Mouse (Mus musculus): Measurements from ENCODE around the gene Btg1. TPM values are rescaled to one million over a fixed set of nuclear protein-coding genes. Genes with fewer than 3 reads are reported as not detected.
A peak's percentile ranks its signal among the peaks of the same experiment; 100 is the strongest.

Gene Btg1
- polyA plus RNA-seq, 1 experiment from 2014 or later, result 69.5 TPM

- Histone ChIP-seq H3K9me3 (no peaks in the 10 kb centered on the region), H3K27me3 (replicated peaks) (no peaks in the 10 kb centered on the region), H3K4me2 (replicated peaks) (no peak overlapping the region), H3K4me1 (peaks cover 15% of the 10 kb centered on the region), H3K36me3 (peaks cover 6% of the 10 kb centered on the region), H3K4me3 (no peak overlapping the region), H3K27ac (no peak overlapping the region), H3K9ac (no peak overlapping the region)
- no peak for ATAC-seq (ENCODE audit: low FRiP score, low read depth)
- 86% methylated on average over 6 of the region's 6 CpGs for WGBS
Measured at GRCm38 (mm10) chr10:96642751-96643150, 25.9 kb downstream of the Btg1 start.

DNA sequence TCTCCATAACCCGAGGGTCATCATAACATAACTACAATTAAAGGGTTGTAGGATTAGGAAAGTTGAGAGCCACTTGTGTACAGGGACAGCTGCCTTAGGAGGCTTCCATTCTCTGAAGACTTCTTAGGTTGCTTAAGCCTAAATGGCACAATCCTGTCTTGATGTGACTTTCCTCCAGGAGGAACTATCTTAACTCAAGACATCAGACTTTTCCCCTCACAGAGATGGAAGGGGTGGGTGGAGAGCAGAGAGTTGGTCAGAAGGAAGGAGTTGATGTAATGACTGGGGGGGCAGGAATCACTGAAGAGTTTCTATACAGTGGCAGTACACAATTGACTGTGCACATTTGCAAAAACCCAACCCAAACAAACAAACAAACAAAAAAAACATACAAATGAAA, 28.4 kb downstream of the Btg1 start:
- Histone ChIP-seq H3K4me2 (replicated peaks) (no peak overlapping the region; the same call in 1 of the 2 replicates), H3K36me3 (no peaks in the 10 kb centered on the region), H3K4me3 (no peak overlapping the region), H3K4me1 (peaks cover 16% of the 10 kb centered on the region), H3K27ac (peak overlapping the region; percentile 71; the same call in 1 of the 2 replicates), H3K27me3 (replicated peaks) (no peaks in the 10 kb centered on the region), H3K9me3 (no peaks in the 10 kb centered on the region), H3K9ac (no peak overlapping the region)
- no peak for ATAC-seq (ENCODE audit: low FRiP score, low read depth)
- 84% methylated on average over 1 of the region's 1 CpGs for WGBS

- no peaks in the 10 kb centered on the region for H3K36me3 ChIP-seq
- peaks cover 16% of the 10 kb centered on the region for H3K4me1 ChIP-seq
- 10% methylated on average over 13 of the region's 13 CpGs for WGBS
- peak overlapping the region; percentile 71 for H3K27ac ChIP-seq
- peak; percentile 98 for ATAC-seq (ENCODE audit: low FRiP score, low read depth)
- no peaks in the 10 kb centered on the region for H3K27me3 ChIP-seq (replicated peaks)
- no peaks in the 10 kb centered on the region for H3K9me3 ChIP-seq
- no peak overlapping the region for H3K4me3 ChIP-seq
- no peak overlapping the region for H3K9ac ChIP-seq
- peak overlapping the region; percentile 43 for H3K4me2 ChIP-seq (replicated peaks)
Measured at GRCm38 (mm10) chr10:96646024-96646866, 29.4 kb downstream of the Btg1 start.

DNA sequence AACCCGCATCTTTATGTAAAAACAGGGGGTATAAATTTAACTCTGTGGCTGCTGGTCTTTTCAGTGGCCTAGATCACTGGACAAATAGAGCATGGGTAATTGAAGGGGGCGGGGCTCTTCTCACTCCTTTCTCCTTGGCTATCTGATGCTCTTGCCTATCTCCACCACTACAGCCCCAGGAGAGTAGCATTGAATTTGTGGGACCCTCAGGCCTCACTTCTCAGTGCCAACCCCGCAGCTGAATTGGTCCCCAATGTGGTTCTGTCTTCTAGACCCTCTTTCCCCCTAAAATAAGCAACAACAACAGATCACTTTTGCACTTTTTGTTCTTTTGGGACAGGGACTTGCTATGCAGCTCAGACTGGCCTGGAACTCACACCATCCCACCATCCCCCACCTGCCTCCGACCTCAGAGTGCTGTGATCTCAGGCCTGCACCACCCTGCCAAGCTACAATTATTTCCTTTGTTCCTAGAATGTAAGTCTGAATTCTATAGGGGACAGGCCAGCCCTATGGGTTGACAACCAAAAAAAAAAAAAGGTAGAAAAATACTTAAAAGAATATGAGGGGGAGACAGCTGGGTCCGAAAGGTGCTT, 30.2 kb downstream of the Btg1 start:
- H3K9ac ChIP-seq, result no peak overlapping the region
- WGBS, result 23% methylated on average over 5 of the region's 5 CpGs

DNA sequence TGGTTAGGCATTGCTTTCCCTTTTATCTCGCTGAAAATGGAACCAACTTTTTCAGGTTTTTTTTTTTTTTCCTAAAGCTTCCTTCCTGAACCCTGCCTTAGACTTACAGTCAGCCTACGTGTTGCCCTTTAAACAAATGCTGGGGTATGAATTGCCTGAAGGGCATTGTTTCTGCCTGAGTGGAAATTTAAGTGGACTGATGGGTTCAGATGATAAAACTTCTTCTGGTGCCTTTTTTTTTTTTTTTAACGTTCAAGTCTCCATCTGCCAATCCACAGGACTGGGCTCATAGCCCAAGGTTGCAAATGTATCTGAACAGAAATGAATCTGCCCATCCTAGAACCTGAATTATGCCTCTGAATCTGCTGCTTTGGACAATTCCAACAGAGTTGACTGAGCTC, 31.4 kb downstream of the Btg1 start:
- no peak overlapping the region for H3K4me3 ChIP-seq
- no peak overlapping the region for H3K27ac ChIP-seq
- ATAC-seq (ENCODE audit: low FRiP score, low read depth), result no peak
- no peak overlapping the region for H3K9ac ChIP-seq
- no peak overlapping the region for H3K4me2 ChIP-seq (replicated peaks)
- H3K9me3 ChIP-seq, result no peaks in the 10 kb centered on the region
- WGBS, result 60% methylated on average over 3 of the region's 3 CpGs
- peaks cover 16% of the 10 kb centered on the region for H3K4me1 ChIP-seq
- no peaks in the 10 kb centered on the region for H3K27me3 ChIP-seq (replicated peaks)
- no peaks in the 10 kb centered on the region for H3K36me3 ChIP-seq

More for the DNA sequence above, 30.2 kb downstream of the Btg1 start:
- no peaks in the 10 kb centered on the region for H3K27me3 ChIP-seq (replicated peaks)
- H3K36me3 ChIP-seq, result no peaks in the 10 kb centered on the region
- no peaks in the 10 kb centered on the region for H3K9me3 ChIP-seq
- H3K27ac ChIP-seq, result peak overlapping the region; percentile 71
- peak; percentile 91 for ATAC-seq (ENCODE audit: low FRiP score, low read depth)
- H3K4me1 ChIP-seq, result peaks cover 16% of the 10 kb centered on the region
- no peak overlapping the region for H3K4me3 ChIP-seq
- peak overlapping the region; percentile 43 for H3K4me2 ChIP-seq (replicated peaks)

DNA sequence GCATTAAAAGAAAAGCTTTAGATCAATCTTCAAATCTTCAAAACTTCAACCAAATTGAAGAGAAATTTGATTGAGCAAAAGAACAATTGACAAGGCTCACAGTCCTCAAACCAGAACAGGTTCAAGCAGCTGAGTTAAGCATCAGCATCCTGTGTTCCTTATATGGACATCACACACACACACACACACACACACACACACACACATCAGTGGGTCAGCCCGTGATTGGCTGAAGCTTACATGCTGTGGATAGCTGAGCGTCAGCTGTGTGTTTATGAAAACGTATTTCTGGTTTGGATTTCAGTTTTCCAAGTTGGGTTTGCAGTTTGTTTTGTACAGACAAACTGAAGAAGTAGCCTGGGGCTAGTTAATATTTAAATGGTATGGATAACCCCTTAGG, 32.7 kb downstream of the Btg1 start:
- 94% methylated on average over 3 of the region's 3 CpGs for WGBS
- H3K9me3 ChIP-seq, result no peaks in the 10 kb centered on the region
- H3K4me2 ChIP-seq (replicated peaks), result no peak overlapping the region
- no peak overlapping the region for H3K27ac ChIP-seq
- no peaks in the 10 kb centered on the region for H3K36me3 ChIP-seq
- no peak for ATAC-seq (ENCODE audit: low FRiP score, low read depth)
- H3K9ac ChIP-seq, result no peak overlapping the region
- no peak overlapping the region for H3K4me3 ChIP-seq
- H3K4me1 ChIP-seq, result peaks cover 16% of the 10 kb centered on the region
- H3K27me3 ChIP-seq (replicated peaks), result no peaks in the 10 kb centered on the region

- 0 out of 2 replicates have a peak, but pooled peaks have one; percentile 18 for ATAC-seq (ENCODE audit: low FRiP score, low read depth)
- H3K27ac ChIP-seq, result no peak overlapping the region
- H3K4me2 ChIP-seq (replicated peaks), result no peak overlapping the region
- peaks cover 4% of the 10 kb centered on the region; the same call in 1 of the 2 replicates for H3K4me1 ChIP-seq
- H3K4me3 ChIP-seq, result no peak overlapping the region
- H3K9me3 ChIP-seq, result no peaks in the 10 kb centered on the region
- H3K27me3 ChIP-seq (replicated peaks), result no peaks in the 10 kb centered on the region
- H3K9ac ChIP-seq, result no peak overlapping the region
- 70% methylated on average over 2 of the region's 2 CpGs for WGBS
- H3K36me3 ChIP-seq, result no peaks in the 10 kb centered on the region
Measured at GRCm38 (mm10) chr10:96652372-96652771, 35.6 kb downstream of the Btg1 start.

GRCm38 (mm10) chr10:96653030-96653429, 36.2 kb downstream of the Btg1 start:
- no peaks in the 10 kb centered on the region for H3K36me3 ChIP-seq
- no peak overlapping the region for H3K4me3 ChIP-seq
- ATAC-seq (ENCODE audit: low FRiP score, low read depth), result no peak
- no peak overlapping the region for H3K4me2 ChIP-seq (replicated peaks)
- no peaks in the 10 kb centered on the region for H3K4me1 ChIP-seq
- WGBS, result 84% methylated on average over 5 of the region's 5 CpGs
- H3K27me3 ChIP-seq (replicated peaks), result no peaks in the 10 kb centered on the region
- H3K9me3 ChIP-seq, result no peaks in the 10 kb centered on the region
- no peak overlapping the region for H3K27ac ChIP-seq
- no peak overlapping the region for H3K9ac ChIP-seq

DNA sequence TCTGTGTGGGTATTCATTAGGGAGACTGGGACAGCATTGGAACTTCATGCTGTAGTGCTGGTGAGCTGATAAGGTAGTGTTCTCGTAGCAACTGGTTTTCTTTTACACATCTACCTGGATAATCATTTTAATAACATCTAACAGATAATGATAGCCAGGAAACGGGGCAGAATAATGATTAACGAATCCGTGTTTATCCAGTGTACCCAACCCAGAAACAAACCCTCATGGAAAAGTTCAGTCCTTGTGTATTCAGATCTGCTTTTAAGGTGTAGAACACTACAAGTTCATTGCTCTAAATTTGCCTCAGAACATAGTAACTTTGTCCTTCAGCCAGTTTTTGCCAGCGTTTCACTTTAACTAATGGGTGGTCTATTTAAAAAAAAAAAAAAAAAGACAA, 37.3 kb downstream of the Btg1 start:
- Histone ChIP-seq H3K27ac (no peak overlapping the region), H3K9me3 (no peaks in the 10 kb centered on the region), H3K36me3 (no peaks in the 10 kb centered on the region), H3K4me3 (no peak overlapping the region), H3K4me2 (replicated peaks) (no peak overlapping the region), H3K9ac (no peak overlapping the region), H3K27me3 (replicated peaks) (no peaks in the 10 kb centered on the region), H3K4me1 (peaks cover 8% of the 10 kb centered on the region)
- 91% methylated on average over 5 of the region's 5 CpGs for WGBS
- ATAC-seq (ENCODE audit: low FRiP score, low read depth), result no peak

- Histone ChIP-seq H3K4me2 (replicated peaks) (no peak overlapping the region), H3K36me3 (no peaks in the 10 kb centered on the region), H3K9me3 (no peaks in the 10 kb centered on the region), H3K4me3 (no peak overlapping the region), H3K9ac (no peak overlapping the region), H3K27me3 (replicated peaks) (no peaks in the 10 kb centered on the region), H3K27ac (no peak overlapping the region), H3K4me1 (peaks cover 8% of the 10 kb centered on the region)
- 78% methylated on average over 7 of the region's 7 CpGs for WGBS
- ATAC-seq (ENCODE audit: low FRiP score, low read depth), result no peak
Measured at GRCm38 (mm10) chr10:96654576-96654975, 37.8 kb downstream of the Btg1 start.

DNA sequence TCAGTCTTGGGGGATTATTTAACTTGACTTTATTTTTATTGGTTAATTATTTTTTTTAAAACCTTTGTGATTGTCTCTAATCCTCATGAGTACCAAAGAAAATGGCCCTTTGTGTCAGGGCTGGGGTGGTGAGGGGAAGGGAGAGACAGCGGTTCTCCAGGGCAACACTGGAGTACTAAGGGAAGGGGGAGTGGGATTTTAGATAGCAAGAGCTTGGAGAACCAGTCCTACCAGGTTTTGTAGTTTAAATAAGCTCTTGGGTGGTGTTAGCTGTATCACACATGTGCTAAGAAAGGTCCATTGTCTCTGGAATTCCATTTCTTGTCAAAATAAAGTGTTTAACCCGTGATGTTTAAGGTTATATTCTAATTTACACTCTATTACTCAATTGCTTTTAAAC, 38.3 kb downstream of the Btg1 start:
- Histone ChIP-seq H3K9ac (no peak overlapping the region), H3K27me3 (replicated peaks) (no peaks in the 10 kb centered on the region), H3K4me2 (replicated peaks) (no peak overlapping the region), H3K36me3 (no peaks in the 10 kb centered on the region), H3K4me1 (peaks cover 8% of the 10 kb centered on the region), H3K4me3 (no peak overlapping the region), H3K9me3 (no peaks in the 10 kb centered on the region), H3K27ac (no peak overlapping the region)
- WGBS, result 66% methylated on average over 2 of the region's 2 CpGs
- no peak for ATAC-seq (ENCODE audit: low FRiP score, low read depth)

- whole genome bisulfite sequencing, result 86% methylated on average over 3 of the region's 3 CpGs
- no peak for ATAC-seq (ENCODE audit: low FRiP score, low read depth)
- Histone ChIP-seq H3K27ac (no peak overlapping the region), H3K4me1 (peaks cover 8% of the 10 kb centered on the region), H3K9ac (no peak overlapping the region), H3K4me3 (no peak overlapping the region), H3K27me3 (replicated peaks) (no peaks in the 10 kb centered on the region), H3K9me3 (no peaks in the 10 kb centered on the region), H3K36me3 (no peaks in the 10 kb centered on the region), H3K4me2 (replicated peaks) (no peak overlapping the region)
Measured at GRCm38 (mm10) chr10:96656176-96656575, 39.4 kb downstream of the Btg1 start.

Measured in neural tube, embryonic 12.5 days (tissue).